In the genomic region with DNA sequence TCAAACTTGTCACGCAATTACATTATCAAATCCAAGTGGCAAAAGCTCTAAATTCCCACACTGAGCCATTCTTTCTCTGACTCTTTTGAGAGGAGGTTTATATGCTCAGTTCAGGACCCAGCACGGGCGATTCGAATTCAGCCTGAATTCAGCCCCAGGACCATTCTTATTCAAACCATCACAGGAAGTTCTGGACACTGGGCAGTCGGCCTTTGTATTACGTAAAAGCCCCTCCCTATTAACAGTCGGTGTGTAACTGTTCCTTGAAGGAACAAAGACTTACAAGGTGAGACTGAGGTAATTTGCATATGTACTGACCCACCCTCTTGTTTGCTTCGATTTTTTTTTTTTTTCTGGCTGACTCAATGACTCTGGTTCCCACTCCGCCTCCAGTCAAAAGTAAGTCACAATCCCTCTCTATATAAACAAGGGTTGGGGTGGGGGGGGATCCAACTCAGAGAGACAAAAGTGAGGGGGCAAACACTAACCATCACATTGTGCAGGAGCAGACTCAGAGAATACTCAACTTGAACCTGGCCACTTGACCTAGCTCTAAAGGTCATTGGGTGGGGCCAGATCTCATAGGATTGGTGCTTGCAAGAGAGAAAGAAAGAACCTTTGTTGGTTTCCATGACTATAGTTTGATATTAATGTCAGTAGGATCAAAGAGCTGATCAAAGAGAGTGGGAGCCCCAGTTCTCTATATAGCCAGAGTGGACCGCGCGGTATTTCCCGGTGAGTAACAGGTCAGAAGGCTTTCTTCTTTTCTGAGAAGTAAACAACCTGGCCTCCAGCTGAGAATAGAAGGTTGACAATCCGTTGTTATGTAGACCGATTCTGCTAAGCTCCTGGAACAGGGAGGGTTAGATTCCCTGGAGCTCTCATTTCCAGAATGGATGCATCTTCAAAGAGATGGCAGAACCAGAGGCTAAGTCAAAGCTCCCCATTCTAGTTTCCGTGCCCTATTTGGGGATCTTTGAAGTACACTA, we compare ENCODE assay signal across 40 mouse cellular contexts. TPM values are rescaled to one million over a fixed set of nuclear protein-coding genes. Genes with fewer than 3 reads are reported as not detected.
"Had no signal": no experiment of that assay in that cellular context is flagged by ENCODE, and none has a peak within 500 bp of the region (broad histone marks: within the 10 kb centered on the region; RNA-seq: fewer than 3 reads in every experiment).

No protein-coding gene starts in this region.

- H3K4me3 ChIP-seq: heart, adult 2 months; heart, embryonic 13.5 days; heart, embryonic 15.5 days; hindbrain, embryonic 13.5 days; hindbrain, embryonic 15.5 days; layer of hippocampus, adult 2 months; left cerebral cortex, adult 2 months; limb, embryonic 10.5 days; limb, embryonic 12.5 days had no signal

- DNase-seq: gastrocnemius, postnatal 14 days; gastrocnemius, postnatal 36 days; heart, adult 11 months; heart, adult 2 months; heart, postnatal 14 days; heart, postnatal 36 days; kidney, adult 11 months; kidney, adult 2 months; kidney, adult 9 months; kidney, postnatal 10 days; kidney, postnatal 25 days; kidney, postnatal 4 days; liver had no signal

- H3K9ac ChIP-seq: heart, embryonic 13.5 days; heart, embryonic 15.5 days; hindbrain, embryonic 13.5 days; hindbrain, embryonic 15.5 days; limb, embryonic 12.5 days; liver, embryonic 14.5 days had no signal

- H3K27ac ChIP-seq: heart, adult 2 months; heart, embryonic 13.5 days; heart, embryonic 15.5 days; hindbrain, embryonic 13.5 days; hindbrain, embryonic 15.5 days; hindbrain, postnatal 0 days; layer of hippocampus, adult 2 months; left cerebral cortex, adult 2 months; limb, embryonic 10.5 days; limb, embryonic 12.5 days; liver, embryonic 14.5 days had no signal

- H3K36me3 ChIP-seq: heart, embryonic 13.5 days; heart, embryonic 15.5 days; hindbrain, embryonic 13.5 days; hindbrain, embryonic 15.5 days; limb, embryonic 10.5 days; limb, embryonic 12.5 days had no signal

- H3K4me1 ChIP-seq: heart, embryonic 13.5 days; heart, embryonic 15.5 days; hindbrain, embryonic 13.5 days; hindbrain, embryonic 15.5 days; limb, embryonic 10.5 days; limb, embryonic 12.5 days had no signal

- H3K27me3 ChIP-seq: heart, embryonic 13.5 days; heart, embryonic 15.5 days; hindbrain, embryonic 13.5 days; hindbrain, embryonic 15.5 days; limb, embryonic 12.5 days had no signal

- H3K9me3 ChIP-seq: heart, embryonic 13.5 days; heart, embryonic 15.5 days; hindbrain, embryonic 13.5 days; hindbrain, embryonic 15.5 days; limb, embryonic 12.5 days had no signal

RNA-seq across cellular contexts. Expression of gene Epp13, which starts 6.0 kb away (rescaled TPM):
- total RNA-seq: gastrocnemius, adult 18-20 months; gastrocnemius, adult 8-10 months; gastrocnemius, postnatal 14 days; gastrocnemius, postnatal 36 days; heart, adult 2 months; heart, postnatal 14 days; heart, postnatal 36 days; hematopoietic stem cell, adult 5-6 weeks; hindbrain, postnatal 0 days; layer of hippocampus, adult 2 months; layer of hippocampus, postnatal 10 days; layer of hippocampus, postnatal 25 days; left cerebral cortex, adult 2 months; left cerebral cortex, postnatal 14 days; left cerebral cortex, postnatal 36 days had no signal
- polyA plus RNA-seq: heart, adult 2 months; heart, embryonic 11.5 days; heart, embryonic 13.5 days; heart, embryonic 15.5 days; heart, postnatal 0 days; hindbrain, embryonic 11.5 days; intestine, embryonic 14.5 days; intestine, embryonic 16.5 days; kidney, adult 2 months; kidney, embryonic 16.5 days; limb, embryonic 10.5 days; limb, embryonic 12.5 days; limb, embryonic 14.5 days; liver, embryonic 11.5 days; liver, embryonic 14.5 days; liver, embryonic 16.5 days had no signal

RNA-seq across cellular contexts. Expression of gene Zscan5b, which starts 36.4 kb away (rescaled TPM):
- total RNA-seq: gastrocnemius, adult 18-20 months; gastrocnemius, adult 8-10 months; gastrocnemius, postnatal 14 days; gastrocnemius, postnatal 36 days; heart, adult 2 months; heart, postnatal 14 days; heart, postnatal 36 days; hematopoietic stem cell, adult 5-6 weeks; hindbrain, postnatal 0 days; layer of hippocampus, adult 2 months; layer of hippocampus, postnatal 10 days; layer of hippocampus, postnatal 25 days; left cerebral cortex, adult 2 months; left cerebral cortex, postnatal 14 days; left cerebral cortex, postnatal 36 days had no signal
- polyA plus RNA-seq: gonadal fat pad, adult 2 months; heart, adult 2 months; heart, embryonic 11.5 days; heart, embryonic 13.5 days; heart, embryonic 15.5 days; heart, postnatal 0 days; hindbrain, embryonic 11.5 days; hindbrain, embryonic 13.5 days; hindbrain, embryonic 15.5 days; hindbrain, postnatal 0 days; intestine, embryonic 14.5 days; intestine, embryonic 16.5 days; kidney, adult 2 months; kidney, embryonic 16.5 days; limb, embryonic 10.5 days; limb, embryonic 12.5 days; limb, embryonic 14.5 days; liver, embryonic 11.5 days; liver, embryonic 14.5 days; liver, embryonic 16.5 days had no signal
